Mouse (Mus musculus): Measurements from ENCODE around the gene Tpk1. TPM values are rescaled to one million over a fixed set of nuclear protein-coding genes. Genes with fewer than 3 reads are reported as not detected.
A peak's percentile ranks its signal among the peaks of the same experiment; 100 is the strongest.

Gene Tpk1
- polyA plus RNA-seq, 1 experiment from 2014 or later: 3.8 TPM

DNA sequence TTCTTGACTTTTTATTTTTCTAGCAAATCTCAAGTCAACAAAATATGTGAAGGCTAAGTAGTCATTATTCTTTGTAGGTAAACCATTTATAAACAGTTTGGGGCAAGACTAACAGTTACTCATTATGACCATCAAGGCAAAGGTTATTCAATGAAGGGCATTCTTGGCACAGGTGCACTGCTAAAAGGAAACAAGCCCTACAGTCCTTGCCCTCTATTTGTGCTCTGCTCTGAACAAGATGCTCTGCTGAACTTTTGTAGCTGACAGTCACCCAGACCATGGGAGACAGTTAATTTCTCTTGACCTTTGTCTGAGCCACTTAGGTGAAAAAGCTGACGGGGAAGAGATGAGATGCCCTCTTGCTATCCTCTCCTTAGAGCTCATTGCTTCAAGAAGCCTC lies 269.7 kb downstream of the Tpk1 start:
- Histone ChIP-seq H3K9ac (no peak overlapping the region), H3K9me3 (replicated peaks) (no peaks in the 10 kb centered on the region), H3K4me2 (no peak overlapping the region), H3K36me3 (ENCODE audit: poor library complexity, severe bottlenecking) (no peaks in the 10 kb centered on the region), H3K4me3 (no peak overlapping the region), H3K27ac (no peak overlapping the region), H3K27me3 (no peaks in the 10 kb centered on the region), H3K4me1 (no peaks in the 10 kb centered on the region)
- no peak for ATAC-seq
- 86% methylated on average over 1 of the region's 1 CpGs for WGBS

DNA sequence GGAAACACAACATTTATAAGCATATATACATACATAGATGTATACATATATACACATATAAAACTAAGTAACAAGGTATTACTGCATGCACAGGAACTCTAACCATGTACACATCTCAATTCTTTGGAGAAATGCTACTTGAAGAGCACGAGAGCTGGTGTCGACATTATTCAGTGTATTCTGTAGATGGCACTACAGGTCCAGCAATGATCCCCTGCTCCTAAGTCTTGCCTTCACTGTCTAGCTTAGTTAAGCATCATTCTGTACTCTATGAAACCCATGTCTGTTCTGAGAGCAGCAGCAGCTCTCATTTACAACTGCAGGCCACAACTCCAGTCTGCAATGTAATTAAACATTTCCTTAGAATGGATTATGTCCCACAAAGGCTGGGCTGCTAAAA lies 270.5 kb downstream of the Tpk1 start:
- H3K27ac ChIP-seq: no peak overlapping the region
- peak; percentile 85 for ATAC-seq
- no peaks in the 10 kb centered on the region for H3K27me3 ChIP-seq
- no peak overlapping the region for H3K9ac ChIP-seq
- H3K9me3 ChIP-seq (replicated peaks): no peaks in the 10 kb centered on the region
- no peak overlapping the region for H3K4me3 ChIP-seq
- H3K4me2 ChIP-seq: no peak overlapping the region
- WGBS: 77% methylated on average over 2 of the region's 2 CpGs
- no peaks in the 10 kb centered on the region for H3K36me3 ChIP-seq (ENCODE audit: poor library complexity, severe bottlenecking)
- H3K4me1 ChIP-seq: no peaks in the 10 kb centered on the region

DNA sequence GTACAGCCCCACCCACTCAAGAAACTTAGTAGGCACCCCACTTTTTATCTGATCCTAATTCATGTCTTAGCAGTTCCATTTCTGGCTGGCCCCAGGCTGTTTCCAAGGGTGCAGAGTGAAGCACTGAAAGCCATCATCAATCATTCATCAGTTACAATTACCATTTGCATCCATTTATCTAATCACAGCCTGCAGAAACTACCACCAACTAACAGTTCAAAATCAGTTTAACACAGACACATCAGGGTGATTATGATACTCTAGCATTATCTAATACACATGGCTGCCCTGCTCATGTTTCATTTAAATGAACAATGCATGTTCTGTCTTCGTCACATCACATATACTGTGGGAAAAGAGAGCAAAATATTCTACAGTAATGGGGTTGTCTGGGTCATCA lies 274.7 kb downstream of the Tpk1 start:
- Histone ChIP-seq H3K9me3 (replicated peaks) (no peaks in the 10 kb centered on the region), H3K27me3 (no peaks in the 10 kb centered on the region), H3K4me3 (no peak overlapping the region), H3K4me2 (no peak overlapping the region), H3K4me1 (no peaks in the 10 kb centered on the region), H3K27ac (no peak overlapping the region), H3K9ac (no peak overlapping the region), H3K36me3 (ENCODE audit: poor library complexity, severe bottlenecking) (no peaks in the 10 kb centered on the region)
- no peak for ATAC-seq
- 78% methylated on average over 1 of the region's 1 CpGs for WGBS

DNA sequence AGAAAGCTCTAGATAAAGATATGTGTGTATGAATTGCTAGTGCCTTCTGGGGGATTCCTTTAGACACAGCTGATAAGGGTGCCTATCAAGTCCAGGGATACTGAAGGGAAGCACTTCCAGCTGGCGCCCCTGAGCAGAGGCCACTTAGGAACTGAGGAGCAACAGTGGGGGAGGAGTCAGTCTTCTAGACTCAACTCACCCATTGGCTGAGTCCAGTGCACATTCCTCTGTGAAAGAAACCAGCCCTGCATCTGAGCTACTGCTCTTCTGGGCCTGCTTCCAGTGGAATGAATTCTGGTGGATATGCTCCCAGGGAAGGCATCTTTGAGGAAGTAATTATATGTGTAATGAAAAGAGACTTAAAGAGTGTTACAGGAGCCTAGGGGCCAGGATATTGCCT lies 278.8 kb downstream of the Tpk1 start:
- Histone ChIP-seq H3K36me3 (ENCODE audit: poor library complexity, severe bottlenecking) (no peaks in the 10 kb centered on the region), H3K9ac (no peak overlapping the region), H3K27ac (no peak overlapping the region), H3K4me3 (no peak overlapping the region), H3K9me3 (replicated peaks) (no peaks in the 10 kb centered on the region), H3K27me3 (no peaks in the 10 kb centered on the region), H3K4me1 (no peaks in the 10 kb centered on the region), H3K4me2 (no peak overlapping the region)
- ATAC-seq: peak; percentile 61; the same call in 1 of the 2 replicates
- WGBS: 43% methylated on average over 1 of the region's 1 CpGs

DNA sequence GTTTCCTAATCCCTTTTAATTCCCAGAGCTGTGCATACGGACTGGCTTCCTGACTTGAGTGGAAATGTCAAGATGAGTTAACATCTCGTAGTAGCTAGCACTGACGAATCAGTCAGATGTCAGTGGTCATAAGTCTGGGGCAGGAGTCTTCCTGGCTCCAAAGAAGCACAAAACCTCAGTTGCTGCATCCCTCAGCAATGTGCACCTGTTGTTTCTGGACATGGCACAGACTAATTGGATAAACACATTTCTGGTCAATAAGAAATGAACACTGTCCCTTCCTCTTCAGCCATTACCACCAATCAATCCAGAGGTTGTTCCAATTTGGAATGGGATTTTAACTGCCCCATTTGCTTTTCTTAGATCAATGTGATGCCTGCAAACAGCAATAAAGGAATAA lies 281.2 kb downstream of the Tpk1 start:
- Histone ChIP-seq H3K4me1 (no peaks in the 10 kb centered on the region), H3K9me3 (replicated peaks) (no peaks in the 10 kb centered on the region), H3K4me2 (no peak overlapping the region), H3K36me3 (ENCODE audit: poor library complexity, severe bottlenecking) (no peaks in the 10 kb centered on the region), H3K27me3 (no peaks in the 10 kb centered on the region), H3K9ac (no peak overlapping the region), H3K27ac (no peak overlapping the region), H3K4me3 (no peak overlapping the region)
- no peak for ATAC-seq
- whole genome bisulfite sequencing: 66% methylated on average over 3 of the region's 3 CpGs

DNA sequence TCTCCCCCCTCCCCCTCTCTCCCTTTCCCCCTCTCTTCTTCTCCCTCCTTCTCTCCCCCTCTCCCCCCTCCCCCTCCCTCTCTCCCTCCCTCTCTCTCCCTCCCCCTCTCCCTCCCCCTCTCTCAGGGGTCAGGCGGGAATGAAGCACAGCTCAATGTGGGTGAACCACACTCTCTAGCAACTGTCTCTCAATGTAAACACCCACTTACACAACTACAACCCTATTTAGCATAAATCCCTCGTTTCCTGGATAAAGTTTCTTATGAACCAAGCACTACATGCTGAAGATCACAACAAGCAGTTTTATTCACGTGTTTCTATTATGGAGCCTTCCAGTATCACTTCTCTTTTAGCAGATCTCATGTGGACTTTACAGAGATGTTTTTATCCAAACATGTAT lies 281.8 kb downstream of the Tpk1 start:
- H3K27ac ChIP-seq: no peak overlapping the region
- no peaks in the 10 kb centered on the region for H3K4me1 ChIP-seq
- ATAC-seq: no peak
- WGBS: 38% methylated on average over 3 of the region's 3 CpGs
- H3K27me3 ChIP-seq: no peaks in the 10 kb centered on the region
- no peaks in the 10 kb centered on the region for H3K9me3 ChIP-seq (replicated peaks)
- no peaks in the 10 kb centered on the region for H3K36me3 ChIP-seq (ENCODE audit: poor library complexity, severe bottlenecking)
- H3K4me2 ChIP-seq: no peak overlapping the region
- H3K9ac ChIP-seq: no peak overlapping the region
- no peak overlapping the region for H3K4me3 ChIP-seq

DNA sequence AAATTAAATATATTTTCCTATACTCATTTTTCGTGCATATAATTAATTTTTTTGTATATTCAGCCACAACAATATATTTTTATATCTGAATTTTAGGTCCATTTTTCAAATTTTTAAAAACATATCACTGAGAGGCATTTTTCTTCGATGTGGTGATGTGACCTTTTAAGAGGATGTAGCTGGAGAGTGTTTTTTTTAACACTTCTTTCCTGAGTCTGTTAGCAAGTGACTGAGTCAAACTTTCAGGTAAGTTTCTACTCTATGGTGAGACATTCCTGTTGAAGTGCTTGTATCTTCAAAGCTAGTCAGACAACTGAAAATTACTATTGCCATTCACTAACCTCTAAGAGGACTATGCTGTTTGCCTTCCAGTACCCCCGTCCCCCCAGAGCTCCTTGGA lies 283.3 kb downstream of the Tpk1 start:
- no peaks in the 10 kb centered on the region for H3K36me3 ChIP-seq (ENCODE audit: poor library complexity, severe bottlenecking)
- H3K27ac ChIP-seq: no peak overlapping the region
- H3K4me2 ChIP-seq: no peak overlapping the region
- no peak overlapping the region for H3K9ac ChIP-seq
- no peaks in the 10 kb centered on the region for H3K9me3 ChIP-seq (replicated peaks)
- no peak for ATAC-seq
- no peaks in the 10 kb centered on the region for H3K27me3 ChIP-seq
- no peak overlapping the region for H3K4me3 ChIP-seq
- H3K4me1 ChIP-seq: no peaks in the 10 kb centered on the region
- WGBS: 90% methylated on average over 3 of the region's 3 CpGs

DNA sequence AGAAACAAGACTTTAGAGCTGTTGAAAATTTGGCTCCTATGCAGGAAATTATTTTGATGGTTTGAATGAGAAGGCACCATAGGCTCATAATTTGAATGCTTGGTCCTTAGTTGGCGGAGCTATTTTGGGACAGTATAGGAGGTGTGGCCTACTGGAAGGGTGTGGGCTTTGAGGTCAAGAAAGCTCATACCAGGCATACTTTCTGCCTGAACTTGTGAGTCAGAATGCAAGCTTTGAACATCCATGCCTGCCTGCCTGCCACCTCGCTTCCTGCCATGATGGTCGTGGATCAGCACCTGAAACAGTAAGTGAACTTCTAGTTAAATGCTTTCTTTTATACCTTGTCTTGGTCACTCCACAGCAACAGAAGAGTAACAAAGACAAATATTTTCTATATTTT lies 283.8 kb downstream of the Tpk1 start:
- WGBS: 89% methylated on average over 3 of the region's 3 CpGs
- Histone ChIP-seq H3K4me1 (no peaks in the 10 kb centered on the region), H3K36me3 (ENCODE audit: poor library complexity, severe bottlenecking) (no peaks in the 10 kb centered on the region), H3K27ac (no peak overlapping the region), H3K27me3 (no peaks in the 10 kb centered on the region), H3K4me2 (no peak overlapping the region), H3K9me3 (replicated peaks) (no peaks in the 10 kb centered on the region), H3K9ac (no peak overlapping the region), H3K4me3 (no peak overlapping the region)
- ATAC-seq: no peak

DNA sequence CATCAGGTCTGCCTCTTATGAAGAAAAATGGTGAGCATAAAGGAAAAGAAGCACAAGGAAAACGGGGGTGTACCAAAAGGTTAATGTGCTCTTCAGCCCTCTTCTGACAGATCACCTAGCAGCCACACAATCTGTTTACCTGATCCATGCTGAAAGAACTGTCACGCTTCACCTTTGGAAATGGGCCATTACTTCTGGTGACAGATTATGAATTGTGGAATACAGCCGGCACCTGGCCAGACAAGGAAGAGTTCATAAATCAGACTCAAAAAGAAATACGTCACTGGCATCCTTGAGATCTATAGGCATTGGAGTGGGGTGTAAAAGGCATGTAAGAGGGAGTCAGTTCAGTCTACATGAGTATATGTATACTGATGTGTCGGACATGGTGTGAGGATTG lies 292.9 kb downstream of the Tpk1 start:
- H3K36me3 ChIP-seq (ENCODE audit: poor library complexity, severe bottlenecking): no peaks in the 10 kb centered on the region
- no peak overlapping the region for H3K9ac ChIP-seq
- no peaks in the 10 kb centered on the region for H3K27me3 ChIP-seq
- no peaks in the 10 kb centered on the region for H3K9me3 ChIP-seq (replicated peaks)
- H3K4me3 ChIP-seq: no peak overlapping the region
- 92% methylated on average over 5 of the region's 5 CpGs for WGBS
- no peak overlapping the region for H3K27ac ChIP-seq
- H3K4me2 ChIP-seq: no peak overlapping the region
- no peaks in the 10 kb centered on the region for H3K4me1 ChIP-seq
- ATAC-seq: no peak

DNA sequence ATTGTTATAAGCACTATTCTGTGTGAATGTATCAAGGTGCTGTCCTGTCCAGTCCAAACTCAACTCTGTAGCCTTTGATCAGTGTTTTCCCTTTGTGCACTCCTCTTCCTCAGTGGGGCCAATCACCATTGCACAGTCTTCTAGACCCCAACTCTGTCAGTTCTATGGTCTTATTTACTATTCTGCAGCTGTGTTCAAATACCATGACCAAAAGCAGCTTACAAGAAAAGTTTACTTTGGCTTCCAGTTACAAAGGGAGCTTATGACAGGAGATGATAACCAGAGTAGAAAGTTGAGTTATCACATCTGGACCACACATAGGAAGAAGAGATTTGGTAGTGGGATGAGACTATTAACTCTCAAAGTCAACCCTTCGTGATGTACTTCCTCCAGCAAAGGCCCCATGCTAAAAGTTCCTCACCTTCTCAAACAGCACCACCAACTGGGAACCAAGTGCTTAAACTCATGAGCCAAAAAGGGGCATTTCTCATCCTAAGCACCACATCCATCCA lies 298.6 kb downstream of the Tpk1 start:
- Histone ChIP-seq H3K27me3 (no peaks in the 10 kb centered on the region), H3K27ac (no peak overlapping the region), H3K4me2 (no peak overlapping the region), H3K4me1 (no peaks in the 10 kb centered on the region), H3K36me3 (ENCODE audit: poor library complexity, severe bottlenecking) (no peaks in the 10 kb centered on the region), H3K9me3 (replicated peaks) (no peaks in the 10 kb centered on the region), H3K9ac (no peak overlapping the region), H3K4me3 (no peak overlapping the region)
- WGBS: 84% methylated on average over 1 of the region's 1 CpGs
- no peak for ATAC-seq

DNA sequence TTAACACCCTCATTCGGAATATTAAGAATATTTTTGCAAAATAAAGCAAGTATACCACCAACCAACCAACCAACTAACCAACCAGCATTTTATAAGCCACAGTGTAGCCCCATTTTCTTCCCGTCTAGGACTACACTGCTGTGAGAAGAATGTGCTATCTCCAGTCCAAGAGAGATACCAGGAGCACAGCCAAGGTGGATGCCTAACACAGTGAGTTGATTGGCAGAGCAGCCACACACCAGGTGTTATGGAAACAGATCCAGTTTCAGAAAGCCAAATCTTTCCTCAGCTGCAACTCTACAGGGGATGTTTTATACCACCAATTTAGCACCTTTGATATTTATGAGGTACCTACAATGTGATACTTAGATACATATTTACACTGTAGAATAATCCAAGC lies 299.1 kb downstream of the Tpk1 start:
- 79% methylated on average over 2 of the region's 2 CpGs for WGBS
- no peak for ATAC-seq
- H3K27me3 ChIP-seq: no peaks in the 10 kb centered on the region

DNA sequence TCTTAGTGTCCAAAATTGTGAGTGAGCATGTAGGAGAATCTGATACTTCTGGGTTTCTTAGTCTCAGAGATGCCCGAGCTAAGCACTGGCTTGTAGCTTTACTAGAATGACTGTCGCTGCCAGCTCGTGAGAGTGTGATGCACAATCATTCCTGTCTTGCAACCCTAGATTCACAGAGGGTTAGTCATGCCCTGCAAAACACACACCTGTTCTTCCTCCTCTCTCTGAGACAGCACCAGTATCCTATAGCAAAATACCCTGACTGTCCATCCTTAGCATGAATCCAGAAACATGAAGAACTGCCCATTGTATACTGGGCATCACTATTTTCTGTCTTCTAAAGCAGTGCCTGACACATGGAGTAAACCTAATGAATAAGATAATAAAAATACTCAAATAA lies 302.2 kb downstream of the Tpk1 start:
- Histone ChIP-seq H3K4me2 (no peak overlapping the region), H3K9ac (no peak overlapping the region), H3K27ac (no peak overlapping the region), H3K9me3 (replicated peaks) (no peaks in the 10 kb centered on the region), H3K4me1 (peaks cover 6% of the 10 kb centered on the region; the same call in 1 of the 2 replicates), H3K27me3 (no peaks in the 10 kb centered on the region), H3K4me3 (no peak overlapping the region), H3K36me3 (ENCODE audit: poor library complexity, severe bottlenecking) (no peaks in the 10 kb centered on the region)
- WGBS: 88% methylated on average over 3 of the region's 3 CpGs
- no peak for ATAC-seq

More for the DNA sequence above, 299.1 kb downstream of the Tpk1 start:
- Histone ChIP-seq H3K9me3 (replicated peaks) (no peaks in the 10 kb centered on the region), H3K27ac (no peak overlapping the region), H3K4me1 (no peaks in the 10 kb centered on the region), H3K4me3 (no peak overlapping the region), H3K9ac (no peak overlapping the region), H3K36me3 (ENCODE audit: poor library complexity, severe bottlenecking) (no peaks in the 10 kb centered on the region), H3K4me2 (no peak overlapping the region)

DNA sequence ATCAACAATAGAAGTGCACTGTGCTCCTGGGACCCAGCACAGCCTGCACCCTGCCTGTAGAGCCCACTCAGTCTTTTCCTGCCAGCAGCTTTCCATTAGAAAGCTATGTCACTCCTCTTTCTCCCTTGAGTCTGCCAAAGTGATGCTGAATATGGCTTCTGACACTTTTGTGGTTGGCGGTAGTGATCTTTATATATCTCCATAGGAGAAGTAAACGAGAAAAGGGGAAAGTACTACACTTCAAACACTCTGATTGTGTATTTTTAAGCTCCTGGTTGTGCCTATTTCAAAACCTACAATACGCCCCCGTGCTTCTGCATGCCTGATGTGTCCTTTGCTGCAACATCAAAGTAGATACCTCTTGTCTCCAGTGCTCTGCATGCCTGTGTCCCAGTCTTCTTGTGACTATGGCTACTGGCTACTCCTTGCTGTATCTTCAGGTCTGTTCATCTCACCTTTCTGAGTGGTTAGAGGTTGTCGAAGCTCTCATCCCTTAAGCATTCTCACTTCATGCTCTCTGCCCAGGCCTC lies 302.7 kb downstream of the Tpk1 start:
- no peaks in the 10 kb centered on the region for H3K9me3 ChIP-seq (replicated peaks)
- no peak overlapping the region for H3K4me3 ChIP-seq
- H3K4me1 ChIP-seq: peaks cover 6% of the 10 kb centered on the region; the same call in 1 of the 2 replicates
- ATAC-seq: no peak
- no peaks in the 10 kb centered on the region for H3K36me3 ChIP-seq (ENCODE audit: poor library complexity, severe bottlenecking)
- 79% methylated on average over 5 of the region's 5 CpGs for WGBS
- no peak overlapping the region for H3K9ac ChIP-seq
- H3K27me3 ChIP-seq: no peaks in the 10 kb centered on the region
- no peak overlapping the region for H3K4me2 ChIP-seq
- H3K27ac ChIP-seq: no peak overlapping the region
